Mouse (Mus musculus): ENCODE data around the gene Arl8a.

DNA sequence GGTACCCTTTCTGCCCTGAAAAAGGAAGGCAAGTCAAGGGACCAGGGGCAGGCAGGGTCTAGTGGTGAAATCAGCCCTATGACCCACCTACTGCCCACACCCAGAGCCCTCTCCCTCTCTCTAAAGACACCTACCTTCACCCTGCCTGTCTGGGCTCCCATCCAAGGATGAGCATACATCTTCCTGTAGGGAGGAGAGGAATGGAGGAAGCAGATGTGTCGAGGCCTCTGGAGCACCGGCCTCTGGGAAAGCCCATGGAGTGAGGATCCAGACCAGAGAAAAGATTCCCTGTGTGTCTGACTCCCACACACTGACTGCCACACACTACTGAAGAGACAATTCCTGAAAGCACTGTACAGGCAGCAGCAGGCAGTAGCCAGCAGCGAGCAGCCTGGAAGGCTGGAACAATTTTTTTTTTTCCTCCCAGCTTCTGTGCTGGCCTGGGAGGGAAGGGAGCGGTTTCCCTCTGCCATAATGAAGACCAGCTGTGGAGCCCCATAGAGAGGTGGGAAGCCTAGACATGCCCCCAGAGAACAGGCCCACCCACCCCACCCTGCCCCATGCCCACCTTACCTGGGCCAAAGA lies 20.1 kb upstream of the Arl8a start:
- TF ChIP-seq CTCF (IDR thresholded peaks at IDR 0.05; ENCODE audit: control insufficient read depth, insufficient read depth, insufficient read length) (no peak), MYOG (IDR thresholded peaks at IDR 0.05; ENCODE audit: control insufficient read depth, extremely low read depth, insufficient read length) (no peak)
